Mouse (Mus musculus): ENCODE data around the gene BC055324.
"Not testable (repeated sequence)": the region's sequence is repeated elsewhere in the genome, so short reads cannot be mapped to it uniquely, and the experiment has no call there.

The BC055324 gene

DNA sequence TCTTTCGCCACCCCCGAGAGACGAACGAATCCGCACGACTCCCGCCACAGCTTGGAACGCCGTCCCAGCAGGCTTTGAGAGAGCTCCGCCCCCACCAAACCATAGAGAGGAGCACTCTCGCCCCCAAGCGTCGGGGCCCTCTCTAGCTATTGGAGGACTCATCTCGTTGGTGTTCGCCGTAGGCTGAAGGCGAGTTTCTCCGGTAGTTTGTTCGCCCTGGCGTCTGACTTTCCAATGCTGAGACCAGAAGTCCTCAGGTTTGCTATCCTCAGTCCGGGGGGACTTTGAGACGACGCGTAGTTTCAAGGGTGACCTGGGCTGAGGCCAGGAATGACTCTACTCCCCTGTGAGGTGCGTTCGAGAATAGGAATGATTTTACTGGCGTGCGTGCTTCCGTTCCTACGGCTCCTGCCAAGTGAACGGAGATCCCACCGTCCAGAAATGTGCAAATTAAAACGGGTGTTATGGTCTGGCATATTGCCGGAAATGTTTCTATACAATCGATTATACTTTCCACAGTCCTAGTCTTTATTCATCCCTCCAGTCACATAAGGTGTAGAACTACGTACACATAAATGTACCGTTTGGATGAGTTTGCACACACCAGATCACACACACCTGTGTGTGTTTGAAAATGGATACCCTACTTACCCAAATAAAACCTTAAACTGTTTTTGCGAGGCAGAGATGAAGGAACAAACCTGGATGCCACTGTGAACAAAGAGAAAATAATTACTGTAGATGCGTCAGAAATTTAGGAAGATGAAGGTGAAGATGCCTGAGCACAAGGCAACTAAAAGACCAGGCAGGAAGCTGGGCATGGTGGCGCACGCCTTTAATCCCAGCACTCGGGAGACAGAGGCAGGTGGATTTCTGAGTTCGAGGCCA is at the start of gene BC055324, which contains the start of gene Mettl18:
Gene BC055324 (minus strand): TSS at position 76 of the 888 bp plus-strand sequence.
Gene Mettl18 (plus strand): TSS at position 169 of the 888 bp plus-strand sequence.
- DNase-seq (ENCODE audit: inconsistent ontology term): peak; percentile 90

DNA sequence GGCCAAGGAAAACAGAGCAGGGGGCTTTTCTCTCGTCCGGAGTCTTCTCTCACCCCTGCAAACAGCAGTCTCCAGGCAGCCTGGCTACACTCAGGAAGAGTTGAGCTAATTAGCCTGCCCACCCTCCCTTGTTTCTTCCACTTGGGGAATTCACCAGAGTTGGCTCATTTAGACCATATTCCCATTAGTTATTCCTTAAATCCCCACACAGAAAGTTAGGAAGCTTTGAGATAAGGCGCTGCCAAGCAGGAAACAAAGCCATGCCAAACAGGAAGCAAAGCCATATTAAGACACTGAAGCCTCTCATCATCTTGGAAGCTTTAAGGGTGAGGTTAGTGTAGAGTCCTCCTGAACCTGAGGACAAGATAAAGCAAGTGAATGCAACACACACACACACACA is 49.0 kb upstream of the BC055324 start:
- no peak for DNase-seq (ENCODE audit: inconsistent ontology term)

DNA sequence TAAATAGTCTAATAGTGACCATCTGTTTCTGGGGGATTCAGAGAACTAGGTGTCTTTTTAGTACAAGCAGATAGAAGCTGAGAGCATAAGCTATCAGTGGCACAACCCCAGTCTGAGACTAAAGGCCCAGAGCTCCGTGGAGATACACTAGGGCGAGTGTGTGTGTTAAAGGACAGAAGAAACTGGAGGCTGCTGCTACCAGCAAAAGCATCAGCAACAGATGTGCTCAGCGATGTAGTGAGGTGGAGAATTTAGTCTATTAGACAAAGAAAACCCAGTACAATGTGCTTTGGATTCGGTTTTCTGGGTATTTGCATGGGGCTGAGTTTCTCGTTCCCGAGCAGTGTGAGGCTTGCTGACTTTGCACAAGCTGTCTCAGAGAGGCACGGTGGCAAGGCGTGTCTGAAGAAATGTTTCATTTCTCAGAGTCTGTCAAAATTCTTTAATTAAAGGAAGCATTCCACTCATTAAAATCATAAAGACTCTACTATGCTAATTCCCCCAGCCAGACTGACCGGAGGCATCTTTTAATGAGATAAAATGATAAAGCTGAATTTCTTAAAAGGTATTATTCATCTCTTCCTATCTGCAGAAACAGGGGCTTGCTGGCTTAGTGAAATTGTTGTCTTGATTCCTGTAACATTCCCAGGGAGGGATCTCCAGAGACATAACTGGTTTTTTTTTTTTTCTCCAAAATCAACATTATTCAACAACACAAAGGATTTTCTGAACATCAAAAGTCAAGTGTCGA is 46.0 kb upstream of the BC055324 start:
- no peak for DNase-seq (ENCODE audit: inconsistent ontology term)

DNA sequence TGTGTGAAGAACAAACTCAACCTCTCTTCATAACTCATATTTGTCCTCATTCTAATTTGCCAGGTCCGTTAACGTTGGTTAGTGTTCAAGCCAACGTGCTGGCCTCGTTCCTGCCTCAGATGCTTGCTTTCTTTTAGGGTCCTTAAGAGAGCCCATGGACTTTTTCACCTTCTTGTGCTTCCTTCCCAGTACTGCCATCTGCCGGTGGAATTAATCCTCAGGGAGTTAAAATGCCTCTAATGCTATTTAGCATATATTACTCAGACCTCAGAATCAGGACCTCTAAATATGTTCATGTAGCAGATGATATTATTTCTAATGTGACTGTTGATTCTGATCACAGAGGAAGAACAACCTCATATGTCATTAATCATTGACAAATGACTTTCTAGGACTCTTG is 32.8 kb upstream of the BC055324 start:
- DNase-seq (ENCODE audit: inconsistent ontology term): no peak

DNA sequence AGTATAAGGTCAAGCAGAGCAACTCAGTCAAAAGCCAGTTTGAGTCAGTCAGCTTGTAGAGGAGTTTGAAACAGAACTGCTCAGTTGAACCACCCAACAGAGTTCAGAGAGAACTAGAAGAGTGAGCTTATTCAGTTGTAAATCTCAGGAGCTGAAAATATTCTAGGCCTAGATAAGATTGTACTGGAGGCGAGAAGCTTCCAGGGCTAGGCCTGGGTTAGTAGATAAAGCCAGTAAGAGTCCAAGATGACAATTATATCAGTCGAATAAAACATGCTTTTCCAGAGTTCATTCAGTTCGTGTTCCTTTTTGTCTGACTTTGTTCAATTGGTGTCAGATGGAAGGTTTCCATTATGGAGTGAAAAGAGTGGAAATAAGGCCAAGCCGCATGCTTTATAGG is 31.1 kb upstream of the BC055324 start:
- no peak for DNase-seq (ENCODE audit: inconsistent ontology term)

DNA sequence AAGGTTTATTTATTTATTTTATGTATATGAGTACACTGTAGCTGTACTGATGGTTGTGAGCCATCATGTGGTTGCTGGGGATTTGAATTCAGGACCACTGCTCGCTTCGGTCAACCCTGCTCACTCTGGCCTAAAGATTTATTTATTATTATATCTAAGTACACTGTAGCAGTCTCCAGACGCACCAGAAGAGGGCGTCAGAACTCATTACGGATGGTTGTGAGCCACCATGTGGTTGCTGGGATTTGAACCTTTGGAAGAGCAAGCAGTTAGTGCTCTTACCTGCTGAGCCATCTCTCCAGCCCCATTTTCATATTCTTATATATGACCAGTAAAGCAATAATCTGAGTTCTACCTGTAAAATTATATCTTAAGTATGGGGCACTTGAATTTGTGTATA is 27.5 kb upstream of the BC055324 start:
- not testable (repeated sequence) for DNase-seq (ENCODE audit: inconsistent ontology term)

DNA sequence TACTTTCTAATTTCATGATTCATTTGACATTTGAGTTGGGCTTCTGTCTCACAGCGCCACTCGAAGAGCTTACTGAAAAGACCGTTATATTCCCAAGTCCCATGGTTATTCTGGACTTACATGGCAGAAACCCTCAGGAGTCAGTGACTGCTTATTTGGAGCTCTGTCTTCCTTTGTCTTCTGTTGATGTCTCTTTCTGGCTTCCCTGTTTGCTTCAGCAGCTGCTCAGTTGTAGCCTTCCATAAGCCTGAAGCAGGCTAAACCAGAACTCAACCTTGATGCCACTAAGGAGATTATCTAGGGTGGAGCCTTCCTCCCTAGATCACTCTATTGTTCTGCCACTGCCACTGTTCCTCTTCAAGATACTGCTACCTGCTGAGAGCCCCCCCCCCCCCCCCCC is 26.1 kb upstream of the BC055324 start:
- DNase-seq (ENCODE audit: inconsistent ontology term): not testable (repeated sequence)

DNA sequence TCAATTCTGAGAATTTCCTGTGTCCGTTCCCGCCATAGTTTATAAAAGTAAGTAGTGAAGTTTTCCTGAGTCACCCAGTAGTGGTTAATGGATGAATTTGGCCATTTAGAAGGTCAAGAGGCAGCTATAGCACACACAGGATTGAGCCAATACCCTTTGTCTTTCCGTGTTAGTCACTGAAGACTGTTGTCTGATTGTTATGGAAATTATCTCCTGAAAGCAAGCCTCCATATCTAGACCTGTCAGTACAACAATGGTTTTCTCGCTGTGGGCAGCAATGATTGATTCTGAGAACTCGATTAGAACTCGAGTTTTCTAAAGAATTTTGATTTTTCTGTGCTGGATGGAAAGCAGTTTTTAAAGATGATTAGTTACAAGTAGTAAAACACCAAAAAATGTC is 25.2 kb upstream of the BC055324 start:
- no peak for DNase-seq (ENCODE audit: inconsistent ontology term)

DNA sequence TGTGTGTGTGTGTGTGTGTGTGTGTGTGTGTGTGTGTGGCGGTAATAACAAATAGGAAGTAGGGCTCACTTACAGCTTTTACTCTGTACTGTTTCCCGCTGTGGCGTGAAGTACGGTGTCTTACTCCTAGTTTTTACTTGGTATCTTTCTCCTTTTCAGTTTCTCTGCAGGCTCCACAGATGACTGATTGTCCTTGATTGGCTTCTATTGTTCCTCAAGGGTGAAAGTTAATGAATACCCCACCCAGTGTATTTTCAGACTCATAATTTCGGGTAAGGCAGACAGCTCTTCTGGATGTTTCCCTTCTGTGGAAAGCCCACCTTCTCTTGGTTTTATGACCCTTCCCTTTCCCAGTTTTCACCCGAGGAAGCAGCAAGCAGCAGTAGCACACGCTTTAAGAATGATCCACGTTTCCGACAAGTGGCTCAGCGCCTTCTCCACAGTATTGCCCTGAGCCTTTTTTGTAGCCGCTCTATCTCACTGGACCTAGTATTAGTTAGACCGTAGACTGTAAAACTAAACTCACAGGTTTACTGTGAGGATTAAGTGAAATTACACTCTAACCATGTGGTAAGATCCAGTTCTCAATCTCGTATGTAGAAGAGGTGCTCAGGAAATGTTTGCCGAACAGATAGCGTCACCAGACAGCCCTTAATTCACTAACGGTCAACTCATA is 23.8 kb upstream of the BC055324 start:
- DNase-seq (ENCODE audit: inconsistent ontology term): no peak

DNA sequence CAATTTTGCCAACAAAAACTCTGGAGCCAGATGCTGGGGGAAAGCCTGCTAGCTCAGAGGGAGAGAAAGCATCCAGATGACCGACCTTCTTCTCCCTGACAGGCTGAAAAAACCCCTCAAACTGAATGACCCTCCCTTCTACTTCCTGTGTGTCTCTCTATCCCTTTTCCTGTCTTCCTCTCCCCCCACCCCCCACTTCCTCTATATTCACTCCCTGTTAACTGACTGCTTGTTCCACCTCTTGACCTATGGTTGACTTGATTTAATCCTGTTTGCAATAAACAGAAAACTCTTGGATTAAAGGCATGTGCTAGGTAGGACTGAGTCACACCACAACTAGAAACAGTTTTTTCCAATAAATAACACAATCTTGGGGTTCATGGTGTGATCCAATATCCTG is 20.0 kb upstream of the BC055324 start:
- no peak for DNase-seq (ENCODE audit: inconsistent ontology term)

DNA sequence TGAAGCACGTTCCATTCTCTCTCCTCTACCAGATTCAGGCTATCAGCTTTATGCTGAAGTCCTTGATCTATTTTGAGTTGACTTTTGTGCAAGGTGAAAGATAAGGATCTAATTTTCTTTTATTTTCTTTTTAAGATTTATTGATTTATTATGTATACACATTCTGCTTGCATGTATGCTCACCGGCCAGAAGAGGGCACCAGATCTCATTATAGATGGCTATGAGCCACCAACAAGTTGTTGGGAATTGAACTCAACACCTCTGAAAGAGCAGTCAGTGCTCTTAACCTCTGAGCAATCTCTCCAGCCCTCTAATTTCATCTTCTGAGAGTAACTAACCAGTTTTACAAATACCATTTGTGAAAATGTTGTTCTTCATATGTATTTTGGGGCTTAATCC is 14.6 kb upstream of the BC055324 start:
- no peak for DNase-seq (ENCODE audit: inconsistent ontology term)

DNA sequence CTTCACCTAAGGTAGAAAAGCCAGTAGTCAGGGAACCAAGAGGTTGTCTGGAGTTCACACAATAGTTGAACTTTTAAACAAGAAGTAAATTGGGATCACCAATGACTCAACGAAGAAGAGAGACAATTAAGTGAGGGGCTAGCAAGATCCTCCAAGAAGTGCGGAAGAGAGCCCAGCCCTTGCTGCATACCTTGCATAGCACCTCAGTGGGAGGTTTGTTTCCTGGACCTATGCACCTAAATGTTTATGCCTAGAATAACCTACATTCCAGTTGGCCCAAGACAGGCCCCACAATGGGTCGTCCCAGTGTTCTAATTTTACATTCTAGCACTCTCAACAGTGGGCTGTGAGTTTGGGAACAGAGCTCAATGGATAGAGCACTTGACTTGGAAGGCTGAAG is 9.7 kb upstream of the BC055324 start:
- DNase-seq (ENCODE audit: inconsistent ontology term): no peak

DNA sequence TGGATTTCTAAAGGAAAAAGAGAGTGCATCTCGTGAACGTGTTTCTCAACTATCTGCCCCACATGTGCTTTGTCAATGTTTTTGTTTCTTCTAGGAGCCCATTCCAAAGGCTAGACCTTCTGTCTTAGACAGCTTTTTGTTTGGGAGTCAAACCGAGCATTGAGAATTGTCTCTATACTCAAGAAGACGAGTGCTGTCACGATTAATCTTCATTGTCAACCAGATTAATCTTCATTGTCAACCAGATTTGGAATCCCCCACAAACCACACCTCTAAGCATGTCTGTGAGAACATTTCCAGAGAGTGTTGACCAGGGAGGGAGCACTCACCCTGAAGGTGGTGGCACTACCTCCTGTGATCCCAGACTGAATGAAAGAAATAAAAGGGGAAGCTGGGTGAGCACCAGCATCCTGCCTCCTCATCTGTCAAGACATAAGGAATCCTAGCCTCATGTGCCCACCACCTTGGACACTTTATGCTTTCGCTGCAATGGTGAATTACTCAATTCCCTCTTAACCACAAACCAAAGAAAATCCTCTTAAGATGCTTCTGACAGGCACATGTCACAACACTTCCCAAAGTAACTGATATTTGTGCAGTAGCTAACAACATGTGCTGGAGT is 7.3 kb upstream of the BC055324 start:
- DNase-seq (ENCODE audit: inconsistent ontology term): no peak

DNA sequence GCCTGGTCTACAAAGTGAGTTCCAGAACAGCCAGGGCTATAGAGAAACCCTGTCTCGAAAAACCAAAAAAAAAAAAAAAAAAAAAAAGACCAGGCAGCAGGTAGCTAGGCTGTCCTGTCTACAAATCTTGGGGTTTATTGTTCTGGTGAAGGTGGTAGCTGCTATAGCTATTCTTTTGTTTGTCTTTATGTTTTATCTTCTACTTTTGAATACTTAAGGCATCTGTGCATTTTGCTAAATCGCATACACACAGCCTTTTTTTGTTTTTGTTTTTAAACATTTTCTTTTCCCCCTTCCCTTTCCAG is 965 bp upstream of the BC055324 start:
- DNase-seq (ENCODE audit: inconsistent ontology term): no peak

DNA sequence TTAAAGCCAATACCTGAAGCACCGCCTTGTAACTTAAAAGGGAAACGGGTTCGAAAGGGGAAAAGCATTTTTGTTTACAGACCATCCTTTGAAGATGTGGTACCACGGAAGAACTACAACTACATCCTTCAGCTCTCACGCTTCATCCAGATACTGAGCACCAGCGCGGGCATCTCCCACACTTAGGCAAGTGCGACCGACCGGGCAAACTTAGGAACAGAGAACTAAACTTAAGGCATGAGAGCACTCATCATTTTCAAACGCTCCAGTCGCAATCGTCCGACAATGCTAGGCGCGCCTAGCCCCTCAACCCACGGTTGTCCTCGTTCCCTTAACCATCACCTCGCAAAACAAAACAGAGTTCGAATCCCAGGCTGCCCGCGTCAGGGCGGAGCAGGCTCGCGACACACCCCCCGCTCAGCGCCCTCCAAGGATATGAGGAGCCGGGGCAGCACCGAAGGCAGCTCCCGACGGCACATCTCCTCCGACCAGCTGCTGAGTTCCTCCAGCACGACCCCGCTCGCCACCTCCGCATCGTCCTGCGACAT is 349 bp downstream of the BC055324 start:
- DNase-seq (ENCODE audit: inconsistent ontology term): no peak

DNA sequence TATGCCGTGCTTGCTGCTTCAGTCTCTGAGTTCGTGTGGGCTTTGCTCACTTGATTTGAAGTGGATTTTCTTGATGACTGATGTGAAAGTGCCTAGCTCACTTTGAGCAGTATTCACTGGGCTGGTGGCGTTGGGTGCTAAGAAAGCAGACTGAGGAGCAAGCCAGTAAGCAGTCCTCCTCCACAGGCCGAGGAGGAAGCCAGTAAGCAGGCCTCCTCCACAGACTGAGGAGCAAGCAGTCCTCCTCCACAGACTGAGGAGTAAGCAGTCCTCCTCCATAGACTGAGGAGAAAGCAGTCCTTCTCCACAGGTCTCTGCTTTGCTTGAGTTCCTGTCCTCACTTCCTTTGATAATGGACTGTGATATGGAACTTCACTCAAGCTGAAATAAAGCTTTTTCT is 2.2 kb downstream of the BC055324 start:
- DNase-seq (ENCODE audit: inconsistent ontology term): no peak

DNA sequence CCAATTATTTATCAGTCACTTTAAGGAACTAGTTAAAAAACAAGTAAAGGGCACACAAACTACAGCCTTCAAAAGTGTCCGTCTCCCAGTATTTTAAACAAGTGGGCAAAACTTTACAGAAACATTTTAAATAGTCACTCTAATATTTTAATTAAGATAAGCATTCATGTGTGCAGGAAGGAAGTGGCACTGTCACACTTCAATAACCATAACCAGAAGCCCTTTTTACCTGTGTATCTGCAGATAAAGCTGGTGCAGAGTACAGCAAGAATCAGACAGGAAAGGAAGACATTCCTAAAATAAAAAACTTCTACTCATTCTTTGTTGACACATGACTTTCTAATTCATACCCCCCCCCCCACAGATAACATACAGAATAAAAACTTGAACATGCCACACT is 18.1 kb downstream of the BC055324 start:
- no peak for DNase-seq (ENCODE audit: inconsistent ontology term)

DNA sequence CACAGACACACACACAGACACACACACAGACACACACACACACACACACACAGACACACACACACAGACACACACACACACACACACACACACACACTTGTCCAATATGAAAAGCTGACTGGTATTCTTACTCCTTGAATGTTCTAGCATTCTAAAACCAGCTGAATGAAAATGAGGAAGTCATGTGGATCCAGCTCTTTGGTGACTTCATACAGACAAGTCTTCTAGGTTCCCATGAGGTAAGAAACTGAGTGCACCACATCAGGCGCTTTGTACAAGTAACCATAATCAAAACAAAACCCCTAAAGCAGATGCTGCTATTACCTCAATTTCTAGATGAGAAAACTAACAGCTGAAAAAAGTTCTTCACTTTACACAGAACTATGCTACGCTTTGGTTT is 19.5 kb downstream of the BC055324 start:
- no peak for DNase-seq (ENCODE audit: inconsistent ontology term)

DNA sequence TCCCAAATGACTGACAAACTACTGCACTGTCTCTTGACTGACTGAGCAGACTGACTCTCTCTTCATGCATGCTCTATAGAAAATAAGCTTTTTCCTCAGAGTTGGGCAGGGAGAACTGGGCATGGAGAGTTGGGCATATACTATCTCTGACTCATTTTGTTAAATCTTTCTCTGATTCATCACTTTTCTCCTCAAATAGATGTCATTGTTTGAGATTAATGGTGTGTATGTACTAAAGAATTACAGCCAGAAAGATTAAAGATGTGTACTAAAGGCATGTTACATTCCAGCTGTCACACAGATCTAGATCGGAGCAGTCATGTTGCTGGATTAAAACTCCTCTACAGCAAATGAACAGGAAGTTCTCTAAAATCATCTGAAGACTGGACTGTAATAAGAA is 20.1 kb downstream of the BC055324 start:
- peak; percentile 86 for DNase-seq (ENCODE audit: inconsistent ontology term)

DNA sequence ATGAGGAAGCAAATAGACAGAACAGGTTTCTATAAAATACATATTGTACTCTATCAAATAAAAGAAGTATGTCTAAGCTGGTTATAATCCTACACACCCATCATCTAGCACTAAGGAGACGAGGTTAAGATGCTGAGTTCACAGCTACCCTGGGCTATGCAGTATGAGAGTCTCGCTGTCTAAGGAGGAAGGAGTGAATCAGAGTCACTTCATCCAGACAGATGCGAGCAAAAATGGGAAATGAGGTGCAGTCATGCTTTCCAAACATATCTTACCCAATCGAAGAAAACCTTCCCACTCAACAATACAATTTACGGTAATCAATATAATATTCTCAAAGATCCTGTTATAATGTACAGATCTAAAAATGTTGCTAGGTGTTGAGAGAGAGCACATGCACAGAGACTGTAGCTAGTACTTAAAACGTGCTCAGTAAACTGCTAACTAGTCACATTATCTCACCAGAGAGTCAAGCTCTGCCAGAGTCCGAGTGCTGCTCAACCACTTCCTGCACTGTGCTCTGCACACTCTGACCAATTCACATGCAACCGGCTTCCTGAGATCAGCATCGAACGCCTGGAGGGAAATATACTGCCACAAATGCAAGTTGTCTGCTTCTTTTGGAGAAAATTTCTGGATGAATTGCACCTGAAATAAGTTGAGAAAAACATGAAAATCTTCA is 30.4 kb downstream of the BC055324 start:
- DNase-seq (ENCODE audit: inconsistent ontology term): no peak

DNA sequence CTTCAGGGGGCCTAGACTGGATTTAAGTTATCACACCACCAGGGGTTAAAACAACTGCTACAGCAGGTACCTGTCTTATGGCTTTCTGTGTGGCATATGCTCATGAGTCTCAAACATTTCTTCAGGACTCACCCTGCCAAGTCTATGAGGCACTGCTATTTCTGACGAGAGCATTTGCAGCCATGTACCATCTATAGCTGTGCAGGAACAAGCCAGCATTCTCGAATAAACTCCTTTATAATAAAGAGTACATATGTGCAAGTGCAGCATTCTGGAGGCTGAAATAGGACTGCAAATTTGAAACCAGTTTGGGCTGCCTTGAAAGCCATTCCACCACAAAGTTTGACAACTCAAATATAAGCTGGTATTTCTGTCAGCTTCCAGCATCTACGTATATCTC is 36.6 kb downstream of the BC055324 start:
- DNase-seq (ENCODE audit: inconsistent ontology term): no peak
